29 mouse cellular contexts compared by ENCODE assay signal in genomic region chr6:108330461-108330860, GRCm38 (mm10).
A peak's percentile ranks its signal among the peaks of the same experiment; 100 is the strongest.
DNase-seq lines count a peak whose midpoint lies in the region; ATAC-seq and TF ChIP-seq lines count a peak whose summit lies in the region.
"Had no signal": no experiment of that assay in that cellular context is flagged by ENCODE, and none has a peak within 500 bp of the region (broad histone marks: within the 10 kb centered on the region; RNA-seq: fewer than 3 reads in every experiment).

No protein-coding gene starts in this region.

- no peak for ATAC-seq in megakaryocyte, adult 5-6 weeks (ENCODE audit: poor library complexity, severe bottlenecking)
- ATAC-seq in heart, embryonic 13.5 days (ENCODE audit: extremely low read depth, insufficient number of reproducible peaks, low FRiP score, low TSS enrichment), result no peak
- no peak for ATAC-seq in midbrain, embryonic 16.5 days
- ATAC-seq: activated CD4-positive, CD25-positive, alpha-beta regulatory T cell, adult 4 months; CD4-positive, CD25-positive, alpha-beta regulatory T cell, adult 4 months; forebrain, embryonic 15.5 days; hindbrain, postnatal 0 days; intestine, embryonic 15.5 days had no signal

- H3K9me3 ChIP-seq in megakaryocyte, embryonic 14.5 days, result no peaks in the 10 kb centered on the region
- no peaks in the 10 kb centered on the region for H3K9me3 ChIP-seq in heart, embryonic 13.5 days
- H3K9me3 ChIP-seq in midbrain, embryonic 16.5 days (replicated peaks; ENCODE audit: control insufficient read depth, low read length, poor library complexity, severe bottlenecking), result no peaks in the 10 kb centered on the region
- H3K9me3 ChIP-seq: embryonic facial prominence, embryonic 13.5 days; forebrain, embryonic 10.5 days; forebrain, embryonic 15.5 days; hindbrain, embryonic 12.5 days; intestine, embryonic 15.5 days; limb, embryonic 12.5 days; liver, embryonic 15.5 days; neural tube, embryonic 13.5 days; stomach, embryonic 15.5 days had no signal

- peak in 1 of 2 experiments; percentile 41 for DNase-seq in heart, adult 2 months
- no peak for DNase-seq in heart, adult 9 months (ENCODE audit: low spot score in 2 of 2)
- DNase-seq in ovary, postnatal 36 days (ENCODE audit: low spot score), result no peak
- DNase-seq: adrenal gland, adult 8-10 months; cerebellum, adult 9-10 months; cerebellum, postnatal 36 days; kidney, adult 8-10 months; kidney, postnatal 4 days; lung, embryonic 14.5 days; lung, postnatal 14 days had no signal

- H3K4me1 ChIP-seq in heart, adult 2 months (ENCODE audit: control insufficient read depth, insufficient read depth, low read length), result peaks cover 17% of the 10 kb centered on the region
- H3K4me1 ChIP-seq in megakaryocyte, embryonic 14.5 days, result peaks cover 63% of the 10 kb centered on the region
- H3K4me1 ChIP-seq in heart, embryonic 13.5 days, result peaks cover 53% of the 10 kb centered on the region
- H3K4me1 ChIP-seq in midbrain, embryonic 16.5 days (ENCODE audit: control insufficient read depth, insufficient read depth, low read length), result peaks cover 4% of the 10 kb centered on the region
- H3K4me1 ChIP-seq: intestine, embryonic 15.5 days; limb, embryonic 12.5 days; neural tube, embryonic 13.5 days; stomach, embryonic 15.5 days had no signal

- TF ChIP-seq EP300 in heart, adult 2 months (IDR thresholded peaks at IDR 0.05; ENCODE audit: insufficient read depth, low read depth, low read length), result peak; percentile 70; the same call in 1 of the 2 replicates

- no peak overlapping the region for H3K4me2 ChIP-seq in heart, embryonic 13.5 days
- no peak overlapping the region for H3K4me2 ChIP-seq in midbrain, embryonic 16.5 days (ENCODE audit: low read length)
- H3K4me2 ChIP-seq: embryonic facial prominence, embryonic 13.5 days; forebrain, embryonic 15.5 days; hindbrain, embryonic 12.5 days; intestine, embryonic 15.5 days; limb, embryonic 12.5 days; liver, embryonic 15.5 days; lung, embryonic 14.5 days; midbrain, embryonic 11.5 days; neural tube, embryonic 13.5 days; stomach, embryonic 15.5 days had no signal

- no peak for TF ChIP-seq CTCF in heart, adult 2 months (IDR thresholded peaks at IDR 0.05)

- no peak overlapping the region for H3K9ac ChIP-seq in heart, adult 2 months (ENCODE audit: low read depth, low read length)
- H3K9ac ChIP-seq in heart, embryonic 13.5 days, result 0 out of 2 replicates have a peak overlapping the region, but pooled peaks have one; percentile 29
- H3K9ac ChIP-seq in midbrain, embryonic 16.5 days (ENCODE audit: low read depth, low read length), result no peak overlapping the region
- H3K9ac ChIP-seq: embryonic facial prominence, embryonic 13.5 days; forebrain, embryonic 15.5 days; hindbrain, embryonic 12.5 days; intestine, embryonic 15.5 days; limb, embryonic 12.5 days; liver, embryonic 15.5 days; lung, embryonic 14.5 days; neural tube, embryonic 13.5 days; stomach, embryonic 15.5 days had no signal

- no peak overlapping the region for H3K27ac ChIP-seq in heart, adult 2 months
- H3K27ac ChIP-seq in heart, embryonic 13.5 days (replicated peaks), result no peak overlapping the region
- no peak overlapping the region for H3K27ac ChIP-seq in midbrain, embryonic 16.5 days (ENCODE audit: low read length)
- H3K27ac ChIP-seq: embryonic facial prominence, embryonic 13.5 days; forebrain, embryonic 10.5 days; forebrain, embryonic 15.5 days; hindbrain, embryonic 12.5 days; hindbrain, postnatal 0 days; intestine, embryonic 15.5 days; kidney, postnatal 0 days; limb, embryonic 12.5 days; liver, embryonic 15.5 days; neural tube, embryonic 13.5 days; stomach, embryonic 15.5 days had no signal

- intact Hi-C loops in heart, adult 2 months (cut with DNase I), result no loop called here

- peaks cover 5% of the 10 kb centered on the region; the same call in 1 of the 2 replicates for H3K79me2 ChIP-seq in heart, adult 2 months (replicated peaks; ENCODE audit: control insufficient read depth, insufficient read depth, low read length)

- no peak overlapping the region for H3K4me3 ChIP-seq in heart, adult 2 months
- peak overlapping the region; percentile 29 for H3K4me3 ChIP-seq in megakaryocyte, embryonic 14.5 days (replicated peaks)
- no peak overlapping the region for H3K4me3 ChIP-seq in heart, embryonic 13.5 days
- H3K4me3 ChIP-seq in midbrain, embryonic 16.5 days (ENCODE audit: low read depth, low read length), result no peak overlapping the region
- H3K4me3 ChIP-seq: embryonic facial prominence, embryonic 13.5 days; forebrain, embryonic 10.5 days; forebrain, embryonic 15.5 days; hindbrain, embryonic 12.5 days; intestine, embryonic 15.5 days; limb, embryonic 12.5 days; liver, embryonic 15.5 days; myocyte; neural tube, embryonic 13.5 days; stomach, embryonic 15.5 days had no signal

- no peak for TF ChIP-seq POLR2A in heart, adult 2 months (IDR thresholded peaks at IDR 0.05; ENCODE audit: insufficient read depth, low read depth, low read length)

- H3K27me3 ChIP-seq in heart, adult 2 months (ENCODE audit: control insufficient read depth, insufficient read depth, low read length), result no peaks in the 10 kb centered on the region
- H3K27me3 ChIP-seq in megakaryocyte, embryonic 14.5 days (replicated peaks), result no peaks in the 10 kb centered on the region
- H3K27me3 ChIP-seq in heart, embryonic 13.5 days (replicated peaks), result no peaks in the 10 kb centered on the region
- no peaks in the 10 kb centered on the region for H3K27me3 ChIP-seq in midbrain, embryonic 16.5 days (ENCODE audit: control insufficient read depth, insufficient read depth, low read depth, low read length)
- H3K27me3 ChIP-seq: embryonic facial prominence, embryonic 13.5 days; forebrain, embryonic 15.5 days; hindbrain, embryonic 12.5 days; intestine, embryonic 15.5 days; limb, embryonic 12.5 days; liver, embryonic 15.5 days; neural tube, embryonic 13.5 days; stomach, embryonic 15.5 days had no signal

- H3K36me3 ChIP-seq in heart, adult 2 months (ENCODE audit: control insufficient read depth, insufficient read depth, low read length), result peaks cover 10% of the 10 kb centered on the region
- H3K36me3 ChIP-seq in megakaryocyte, embryonic 14.5 days (replicated peaks; ENCODE audit: low read length), result no peaks in the 10 kb centered on the region
- no peaks in the 10 kb centered on the region for H3K36me3 ChIP-seq in heart, embryonic 13.5 days
- no peaks in the 10 kb centered on the region for H3K36me3 ChIP-seq in midbrain, embryonic 16.5 days (ENCODE audit: control insufficient read depth, insufficient read depth, low read length)
- H3K36me3 ChIP-seq: embryonic facial prominence, embryonic 13.5 days; forebrain, embryonic 10.5 days; forebrain, embryonic 15.5 days; hindbrain, embryonic 12.5 days; intestine, embryonic 15.5 days; limb, embryonic 12.5 days; liver, embryonic 15.5 days; neural tube, embryonic 13.5 days; stomach, embryonic 15.5 days had no signal

- WGBS in heart, adult 2 months, result 63% methylated on average over 8 of the region's 8 CpGs
- 54% methylated on average over 8 of the region's 8 CpGs for WGBS in heart, embryonic 13.5 days
- 87% methylated on average over 8 of the region's 8 CpGs for WGBS in midbrain, embryonic 16.5 days
